8 mouse cellular contexts compared by ENCODE assay signal in genomic region chr17:21649936-21650335, GRCm38 (mm10). TPM values are rescaled to one million over a fixed set of nuclear protein-coding genes. Genes with fewer than 3 reads are reported as not detected.
DNase-seq lines count a peak whose midpoint lies in the region; ATAC-seq lines count a peak whose summit lies in the region.

No protein-coding gene starts in this region.

- intact Hi-C loops in heart, postnatal 10 days (cut with DNase I), result no loop called here

- peak; percentile 69 for ATAC-seq in CD4-positive, CD25-positive, alpha-beta regulatory T cell, adult 4 months
- ATAC-seq in limb, embryonic 13.5 days (ENCODE audit: low FRiP score, low read depth), result peak; percentile 31; the same call in 1 of the 2 replicates
- ATAC-seq in midbrain, embryonic 13.5 days, result peak; percentile 38; the same call in 1 of the 2 replicates

- H3K9ac ChIP-seq in limb, embryonic 13.5 days, result peak overlapping the region; percentile 55
- peak overlapping the region; percentile 59; the same call in 1 of the 2 replicates for H3K9ac ChIP-seq in midbrain, embryonic 13.5 days (replicated peaks)

- no peaks in the 10 kb centered on the region for H3K27me3 ChIP-seq in limb, embryonic 13.5 days
- no peaks in the 10 kb centered on the region for H3K27me3 ChIP-seq in midbrain, embryonic 13.5 days

- DNase-seq in cerebellum, postnatal 25 days, result peak; percentile 8 to 25
- no peak for DNase-seq in cerebellum, adult 11 months
- DNase-seq in embryo, embryonic 10.5 days (ENCODE audit: low spot score), result peak; percentile 55
- DNase-seq in heart, postnatal 10 days, result peak; percentile 15 to 25
- no peak for DNase-seq in layer of hippocampus, adult 9-11 months

- 20% methylated on average over 2 of the region's 2 CpGs for WGBS in limb, embryonic 13.5 days
- WGBS in midbrain, embryonic 13.5 days, result 30% methylated on average over 2 of the region's 2 CpGs

- no peaks in the 10 kb centered on the region for H3K36me3 ChIP-seq in limb, embryonic 13.5 days
- H3K36me3 ChIP-seq in midbrain, embryonic 13.5 days, result no peaks in the 10 kb centered on the region

- peak overlapping the region; percentile 59 for H3K4me2 ChIP-seq in limb, embryonic 13.5 days (replicated peaks)
- peak overlapping the region; percentile 57 for H3K4me2 ChIP-seq in midbrain, embryonic 13.5 days (replicated peaks)

- no peaks in the 10 kb centered on the region for H3K9me3 ChIP-seq in limb, embryonic 13.5 days
- H3K9me3 ChIP-seq in midbrain, embryonic 13.5 days, result 0 out of 2 replicates have a peak, but pooled peaks cover 4% of the 10 kb centered on the region

- H3K4me3 ChIP-seq in limb, embryonic 13.5 days, result peak overlapping the region; percentile 47
- peak overlapping the region; percentile 51 for H3K4me3 ChIP-seq in midbrain, embryonic 13.5 days (replicated peaks)

- no peaks in the 10 kb centered on the region for H3K4me1 ChIP-seq in limb, embryonic 13.5 days
- H3K4me1 ChIP-seq in midbrain, embryonic 13.5 days (replicated peaks), result peaks cover 3% of the 10 kb centered on the region; the same call in 1 of the 2 replicates

- H3K27ac ChIP-seq in limb, embryonic 13.5 days, result peak overlapping the region; percentile 79
- peak overlapping the region; percentile 78 for H3K27ac ChIP-seq in midbrain, embryonic 13.5 days

RNA-seq across cellular contexts. Expression of gene Zfp983, which starts 0.5 kb away (rescaled TPM):
- 10 to 100 TPM in 1 of 2 experiments, 1 to 10 TPM in 1; 7.5 to 11.4 TPM for polyA plus RNA-seq in CD4-positive, CD25-positive, alpha-beta regulatory T cell, adult 4 months (2017; shearing (Covaris generic))
- 1 to 10 TPM; 2.7 to 3.5 TPM for total RNA-seq in heart, postnatal 10 days (2021)
- polyA plus RNA-seq in limb, embryonic 13.5 days (2015; fragmentation: Nextera tagmentation; extraction: Ambion mirVana), result 5.7 and 6.3 TPM in 2 replicates
- 11.9 TPM in 2 replicates for polyA plus RNA-seq in midbrain, embryonic 13.5 days (2015; fragmentation: Nextera tagmentation; extraction: Ambion mirVana)

RNA-seq across cellular contexts. Expression of gene Gm10226, which starts 41.7 kb away (rescaled TPM):
- polyA plus RNA-seq in CD4-positive, CD25-positive, alpha-beta regulatory T cell, adult 4 months (2017; shearing (Covaris generic)), result 10 to 100 TPM; 12.6 to 12.8 TPM
- total RNA-seq in heart, postnatal 10 days (2021), result 1 to 10 TPM; 2.0 to 2.2 TPM
- polyA plus RNA-seq in limb, embryonic 13.5 days (2015; fragmentation: Nextera tagmentation; extraction: Ambion mirVana), result 7.6 and 8.0 TPM in 2 replicates
- polyA plus RNA-seq in midbrain, embryonic 13.5 days (2015; fragmentation: Nextera tagmentation; extraction: Ambion mirVana), result 18.5 and 23.8 TPM in 2 replicates

RNA-seq across cellular contexts. Expression of gene Zfp760, which starts 57.6 kb away (rescaled TPM):
- 1 to 10 TPM; 4.7 to 5.3 TPM for polyA plus RNA-seq in CD4-positive, CD25-positive, alpha-beta regulatory T cell, adult 4 months (2017; shearing (Covaris generic))
- 1 to 10 TPM; 2.9 to 3.9 TPM for total RNA-seq in heart, postnatal 10 days (2021)
- 16.1 and 17.4 TPM in 2 replicates for polyA plus RNA-seq in limb, embryonic 13.5 days (2015; fragmentation: Nextera tagmentation; extraction: Ambion mirVana)
- 18.9 and 19.3 TPM in 2 replicates for polyA plus RNA-seq in midbrain, embryonic 13.5 days (2015; fragmentation: Nextera tagmentation; extraction: Ambion mirVana)

Comparison
In these comparisons a context has a peak if more than half of its experiments do, and no peak if none do; other contexts are left out.
1. DNase-seq: peak in cerebellum, postnatal 25 days (2 of 2), embryo, embryonic 10.5 days (single experiment) and heart, postnatal 10 days (2 of 2); none in cerebellum, adult 11 months (single experiment) and layer of hippocampus, adult 9-11 months (single experiment).
2. Peak in every context shown above with its lines, with median percentiles within 50 percentile points of each other: ATAC-seq.